Mouse (Mus musculus) adrenal gland, postnatal 14 days (tissue): ENCODE results near the gene Hcrt. TPM values are rescaled to one million over a fixed set of nuclear protein-coding genes. Genes with fewer than 3 reads are reported as not detected.

ENCODE experiments used
- total RNA-seq: library from RNA; stranded (reverse); gene quantifications from 2 replicates; pipeline ENCODE4 v1.2.3, GENCODE M21; 2021

The Hcrt gene
- total RNA-seq, 1 experiment from 2014 or later = not detected

Other genes with a start within 250 kb of the Hcrt start
- 805 and 809 TPM in 2 replicates for gene Acly, start 234.9 kb downstream of the Hcrt start, total RNA-seq
- 1.3 TPM in 2 replicates for gene Ttc25, start 217.3 kb downstream of the Hcrt start, total RNA-seq
- gene Cnp, start 188.0 kb downstream of the Hcrt start, total RNA-seq = 35.5 and 38.4 TPM in 2 replicates
- 41.1 and 44.4 TPM in 2 replicates for gene Nkiras2, start 143.7 kb downstream of the Hcrt start, total RNA-seq
- gene Dnajc7, start 142.8 kb downstream of the Hcrt start, total RNA-seq = 217 and 264 TPM in 2 replicates
- 0.19 TPM in 1 of 2 replicates, not detected in the other for gene Zfp385c, start 70.5 kb downstream of the Hcrt start, total RNA-seq
- gene Dhx58, start 58.7 kb downstream of the Hcrt start, total RNA-seq = 15.8 and 16.2 TPM in 2 replicates
- gene Kat2a, start 50.5 kb downstream of the Hcrt start, total RNA-seq = 39.9 and 44.6 TPM in 2 replicates
- not detected in 2 replicates for gene Hspb9, start 49.1 kb downstream of the Hcrt start, total RNA-seq
- gene Rab5c, start 24.7 kb downstream of the Hcrt start, total RNA-seq = 170 and 175 TPM in 2 replicates
- gene Kcnh4, start 3.0 kb downstream of the Hcrt start, total RNA-seq = 0.11 and 0.15 TPM in 2 replicates
- 19.7 and 19.9 TPM in 2 replicates for gene Ghdc, start 8.0 kb upstream of the Hcrt start, total RNA-seq
- gene Stat5b, start 87.8 kb upstream of the Hcrt start, total RNA-seq = 72.8 and 74.6 TPM in 2 replicates
- gene Stat5a, start 96.4 kb upstream of the Hcrt start, total RNA-seq = 37.8 and 44.2 TPM in 2 replicates
- gene Stat3, start 176.6 kb upstream of the Hcrt start, total RNA-seq = 75.1 and 82.4 TPM in 2 replicates
- 290 and 306 TPM in 2 replicates for gene Cavin1, start 208.0 kb upstream of the Hcrt start, total RNA-seq
- 91.3 and 111 TPM in 2 replicates for gene Atp6v0a1, start 246.5 kb upstream of the Hcrt start, total RNA-seq